Mouse (Mus musculus) adrenal gland, postnatal 36 days (tissue): ENCODE measurements around the gene Flii. TPM values are rescaled to one million over a fixed set of nuclear protein-coding genes. Genes with fewer than 3 reads are reported as not detected.

Experiments
- microRNA-seq: library from miRNA; unstranded; fragments of <30 nt; microRNA quantifications from one replicate; pipeline ENCODE4 v1.2.0, GENCODE M21; 2021
- total RNA-seq, 2 experiments: library from RNA; stranded (reverse); gene quantifications; 2 replicates each; pipeline ENCODE4 v1.2.3; 2021

The Flii gene
- total RNA-seq, 2 experiments from 2014 or later, result 137 to 162 TPM

Small RNA genes lying within 50 kb of the gene (microRNA-seq; reads per million reads assigned to microRNA genes)
- 3.2 reads per million, percentile 7 among the genes with 10 or more reads in this experiment for gene Mir5100

Other genes starting within 250 kb of the Flii start
- gene Alkbh5, start 190.9 kb downstream of the Flii start, total RNA-seq, result 100 to 1,000 TPM in 1 of 2 experiments, 10 to 100 TPM in 1; 93.3 to 119 TPM
- 10 to 100 TPM; 23.6 to 24.7 TPM for gene Llgl1, start 27.5 kb downstream of the Flii start, total RNA-seq
- gene Mief2, start 1.1 kb upstream of the Flii start, total RNA-seq, result 10 to 100 TPM; 27.7 to 38.1 TPM
- gene Top3a, start 50.1 kb upstream of the Flii start, total RNA-seq, result 10 to 100 TPM in 1 of 2 experiments, 1 to 10 TPM in 1; 6.5 to 10.7 TPM
- 10 to 100 TPM; 23.7 to 24.9 TPM for gene Smcr8, start 50.3 kb upstream of the Flii start, total RNA-seq
- 10 to 100 TPM; 40.4 to 80.2 TPM for gene Shmt1, start 84.5 kb upstream of the Flii start, total RNA-seq
- gene Dhrs7b, start 103.4 kb upstream of the Flii start, total RNA-seq, result 10 to 100 TPM; 50.0 to 51.1 TPM
- gene Tmem11, start 152.0 kb upstream of the Flii start, total RNA-seq, result 10 to 100 TPM; 41.3 to 46.3 TPM
- 10 to 100 TPM; 19.5 to 26.3 TPM for gene Natd1, start 187.5 kb upstream of the Flii start, total RNA-seq
- gene Map2k3, start 204.8 kb upstream of the Flii start, total RNA-seq, result 100 to 1,000 TPM in 1 of 2 experiments, 10 to 100 TPM in 1; 86.9 to 151 TPM